Mouse (Mus musculus): ENCODE measurements around the gene Inpp4b. TPM values are rescaled to one million over a fixed set of nuclear protein-coding genes. Genes with fewer than 3 reads are reported as not detected.

Inpp4b gene
- polyA plus RNA-seq, 1 experiment: 0.02 TPM

GRCm38 (mm10) chr8:81854543-81854942 is 512.2 kb downstream of the Inpp4b start:
- H3K79me3 ChIP-seq (ENCODE audit: low read depth): no peaks in the 10 kb centered on the region
- no peaks in the 10 kb centered on the region for H3K79me2 ChIP-seq (ENCODE audit: control insufficient read depth, insufficient read depth)
- no peak for TF ChIP-seq MAX (IDR thresholded peaks at IDR 0.05)
- TF ChIP-seq USF1 (IDR thresholded peaks at IDR 0.05; ENCODE audit: low read depth): no peak
- TF ChIP-seq CTCF (IDR thresholded peaks at IDR 0.05; ENCODE audit: control insufficient read depth, insufficient read depth, insufficient read length): no peak
- TF ChIP-seq FOSL1 (IDR thresholded peaks at IDR 0.05; ENCODE audit: insufficient read depth, low read length, poor library complexity, severe bottlenecking): no peak
- no peak for TF ChIP-seq MYOD1 (IDR thresholded peaks at IDR 0.05; ENCODE audit: control insufficient read depth, insufficient read length, low read depth)
- TF ChIP-seq CEBPB (IDR thresholded peaks at IDR 0.05; ENCODE audit: low read depth): no peak
- TF ChIP-seq MYOG (IDR thresholded peaks at IDR 0.05; ENCODE audit: control insufficient read depth, extremely low read depth, insufficient read length): no peak
- no peak overlapping the region for H3ac ChIP-seq (ENCODE audit: control insufficient read depth, insufficient read length, low read depth)
- no peaks in the 10 kb centered on the region for H3K27me3 ChIP-seq (ENCODE audit: control insufficient read depth, insufficient read depth, insufficient read length)
- no peaks in the 10 kb centered on the region for H3K36me3 ChIP-seq (ENCODE audit: control insufficient read depth, insufficient read depth)
- H3K4me3 ChIP-seq (ENCODE audit: insufficient read depth, poor library complexity, severe bottlenecking): no peak overlapping the region

DNA sequence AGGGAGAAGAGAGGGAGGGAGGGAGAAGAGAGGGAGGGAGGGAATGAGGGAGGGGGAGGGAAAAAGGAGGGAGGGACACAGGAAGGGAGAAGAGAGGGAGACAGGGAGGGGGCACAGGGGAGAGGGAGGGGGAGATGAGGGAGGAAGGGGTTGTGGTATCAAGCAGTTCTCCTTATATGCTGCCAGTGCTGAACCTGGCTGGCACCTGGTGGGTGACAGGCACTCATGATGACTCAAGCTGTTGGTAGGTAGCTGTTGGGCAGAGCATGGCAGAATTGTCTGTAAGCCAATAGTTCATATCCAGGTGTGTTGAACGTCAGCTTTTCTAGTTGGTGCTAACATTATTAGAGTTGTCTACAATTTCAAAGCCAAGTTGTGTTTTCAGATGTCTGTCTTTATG is 512.7 kb downstream of the Inpp4b start:
- Histone ChIP-seq H3K36me3 (ENCODE audit: control insufficient read depth, insufficient read depth) (no peaks in the 10 kb centered on the region), H3K79me2 (ENCODE audit: control insufficient read depth, insufficient read depth) (no peaks in the 10 kb centered on the region), H3K79me3 (ENCODE audit: low read depth) (no peaks in the 10 kb centered on the region), H3ac (ENCODE audit: control insufficient read depth, insufficient read length, low read depth) (no peak overlapping the region), H3K27me3 (ENCODE audit: control insufficient read depth, insufficient read depth, insufficient read length) (no peaks in the 10 kb centered on the region), H3K4me3 (ENCODE audit: insufficient read depth, poor library complexity, severe bottlenecking) (no peak overlapping the region)
- TF ChIP-seq FOSL1 (IDR thresholded peaks at IDR 0.05; ENCODE audit: insufficient read depth, low read length, poor library complexity, severe bottlenecking): no peak
- no peak for TF ChIP-seq USF1 (IDR thresholded peaks at IDR 0.05; ENCODE audit: low read depth)
- TF ChIP-seq CEBPB (IDR thresholded peaks at IDR 0.05; ENCODE audit: low read depth): no peak
- TF ChIP-seq MYOD1 (IDR thresholded peaks at IDR 0.05; ENCODE audit: control insufficient read depth, insufficient read length, low read depth): no peak
- no peak for TF ChIP-seq MYOG (IDR thresholded peaks at IDR 0.05; ENCODE audit: control insufficient read depth, extremely low read depth, insufficient read length)
- no peak for TF ChIP-seq CTCF (IDR thresholded peaks at IDR 0.05; ENCODE audit: control insufficient read depth, insufficient read depth, insufficient read length)
- no peak for TF ChIP-seq MAX (IDR thresholded peaks at IDR 0.05)

- TF ChIP-seq FOSL1 (IDR thresholded peaks at IDR 0.05; ENCODE audit: insufficient read depth, low read length, poor library complexity, severe bottlenecking) (no peak), MYOG (IDR thresholded peaks at IDR 0.05; ENCODE audit: control insufficient read depth, extremely low read depth, insufficient read length) (no peak)
- H3K36me3 ChIP-seq (ENCODE audit: control insufficient read depth, insufficient read depth): no peaks in the 10 kb centered on the region
- H3K4me3 ChIP-seq (ENCODE audit: insufficient read depth, poor library complexity, severe bottlenecking): no peak overlapping the region
- H3K27me3 ChIP-seq (ENCODE audit: control insufficient read depth, insufficient read depth, insufficient read length): no peaks in the 10 kb centered on the region
- no peaks in the 10 kb centered on the region for H3K79me3 ChIP-seq (ENCODE audit: low read depth)
- no peaks in the 10 kb centered on the region for H3K79me2 ChIP-seq (ENCODE audit: control insufficient read depth, insufficient read depth)
- H3ac ChIP-seq (ENCODE audit: control insufficient read depth, insufficient read length, low read depth): no peak overlapping the region
Measured at GRCm38 (mm10) chr8:81856120-81856519, 513.8 kb downstream of the Inpp4b start.

DNA sequence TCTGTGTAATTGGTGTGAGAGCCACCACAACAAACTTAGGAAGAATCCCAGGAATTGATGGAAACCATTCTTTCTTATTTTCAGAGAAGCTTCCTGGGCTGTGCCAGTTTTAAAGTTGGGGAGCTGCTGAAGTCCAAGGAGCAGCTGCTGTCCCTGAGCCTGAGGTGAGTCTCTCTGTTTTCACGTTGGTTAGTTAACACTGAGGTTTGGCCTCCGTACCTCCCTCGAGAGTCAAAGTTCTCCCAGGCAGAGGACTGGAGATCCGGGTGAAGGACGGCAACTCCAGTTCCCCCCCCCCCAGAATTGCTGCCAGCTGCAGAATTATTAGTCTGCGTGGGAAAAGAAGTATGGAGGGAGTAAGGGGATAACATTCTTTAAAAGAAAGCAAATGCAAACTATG is 514.3 kb downstream of the Inpp4b start:
- Histone ChIP-seq H3K27me3 (ENCODE audit: control insufficient read depth, insufficient read depth, insufficient read length) (no peaks in the 10 kb centered on the region), H3ac (ENCODE audit: control insufficient read depth, insufficient read length, low read depth) (no peak overlapping the region), H3K79me2 (ENCODE audit: control insufficient read depth, insufficient read depth) (no peaks in the 10 kb centered on the region), H3K36me3 (ENCODE audit: control insufficient read depth, insufficient read depth) (no peaks in the 10 kb centered on the region), H3K4me3 (ENCODE audit: insufficient read depth, poor library complexity, severe bottlenecking) (no peak overlapping the region), H3K79me3 (ENCODE audit: low read depth) (no peaks in the 10 kb centered on the region)
- TF ChIP-seq CEBPB (IDR thresholded peaks at IDR 0.05; ENCODE audit: low read depth): no peak
- TF ChIP-seq MYOD1 (IDR thresholded peaks at IDR 0.05; ENCODE audit: control insufficient read depth, insufficient read length, low read depth): no peak
- no peak for TF ChIP-seq USF1 (IDR thresholded peaks at IDR 0.05; ENCODE audit: low read depth)

DNA sequence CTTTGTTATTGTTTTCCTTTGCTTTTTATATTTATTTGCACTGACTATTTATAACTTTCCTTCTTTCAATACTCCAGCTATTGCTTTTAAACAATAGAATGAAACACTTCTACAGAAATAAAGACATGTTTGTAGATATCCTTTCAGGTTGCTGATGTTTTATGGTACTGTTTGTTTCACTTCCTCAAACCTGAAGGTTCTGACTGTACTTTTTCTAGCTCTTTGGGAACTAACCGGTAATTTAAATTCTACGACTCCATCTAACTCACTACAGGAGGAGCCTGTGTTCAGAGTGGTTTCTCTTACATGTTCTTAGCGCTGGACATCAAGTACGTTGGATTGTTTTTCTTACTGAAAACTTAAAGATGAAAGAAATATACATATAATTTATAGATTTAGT is 516.0 kb downstream of the Inpp4b start:
- H3K4me3 ChIP-seq (ENCODE audit: insufficient read depth, poor library complexity, severe bottlenecking): no peak overlapping the region
- no peaks in the 10 kb centered on the region for H3K79me2 ChIP-seq (ENCODE audit: control insufficient read depth, insufficient read depth)
- no peaks in the 10 kb centered on the region for H3K36me3 ChIP-seq (ENCODE audit: control insufficient read depth, insufficient read depth)
- no peaks in the 10 kb centered on the region for H3K27me3 ChIP-seq (ENCODE audit: control insufficient read depth, insufficient read depth, insufficient read length)
- H3K79me3 ChIP-seq (ENCODE audit: low read depth): no peaks in the 10 kb centered on the region
- no peak for TF ChIP-seq USF1 (IDR thresholded peaks at IDR 0.05; ENCODE audit: low read depth)
- TF ChIP-seq MAX (IDR thresholded peaks at IDR 0.05): no peak
- no peak for TF ChIP-seq FOSL1 (IDR thresholded peaks at IDR 0.05; ENCODE audit: insufficient read depth, low read length, poor library complexity, severe bottlenecking)
- TF ChIP-seq MYOG (IDR thresholded peaks at IDR 0.05; ENCODE audit: control insufficient read depth, extremely low read depth, insufficient read length): no peak
- no peak for TF ChIP-seq CEBPB (IDR thresholded peaks at IDR 0.05; ENCODE audit: low read depth)
- TF ChIP-seq MYOD1 (IDR thresholded peaks at IDR 0.05; ENCODE audit: control insufficient read depth, insufficient read length, low read depth): no peak
- TF ChIP-seq CTCF (IDR thresholded peaks at IDR 0.05; ENCODE audit: control insufficient read depth, insufficient read depth, insufficient read length): no peak
- no peak overlapping the region for H3ac ChIP-seq (ENCODE audit: control insufficient read depth, insufficient read length, low read depth)

- TF ChIP-seq MAX (IDR thresholded peaks at IDR 0.05): no peak
- TF ChIP-seq FOSL1 (IDR thresholded peaks at IDR 0.05; ENCODE audit: insufficient read depth, low read length, poor library complexity, severe bottlenecking): no peak
- no peak for TF ChIP-seq MYOD1 (IDR thresholded peaks at IDR 0.05; ENCODE audit: control insufficient read depth, insufficient read length, low read depth)
- TF ChIP-seq CEBPB (IDR thresholded peaks at IDR 0.05; ENCODE audit: low read depth): no peak
- no peak for TF ChIP-seq MYOG (IDR thresholded peaks at IDR 0.05; ENCODE audit: control insufficient read depth, extremely low read depth, insufficient read length)
- TF ChIP-seq USF1 (IDR thresholded peaks at IDR 0.05; ENCODE audit: low read depth): no peak
- TF ChIP-seq CTCF (IDR thresholded peaks at IDR 0.05; ENCODE audit: control insufficient read depth, insufficient read depth, insufficient read length): no peak
Measured at GRCm38 (mm10) chr8:81859805-81860204, 517.4 kb downstream of the Inpp4b start.

More at GRCm38 (mm10) chr8:81859805-81860204, 517.4 kb downstream of the Inpp4b start:
- no peaks in the 10 kb centered on the region for H3K79me2 ChIP-seq (ENCODE audit: control insufficient read depth, insufficient read depth)
- no peak overlapping the region for H3ac ChIP-seq (ENCODE audit: control insufficient read depth, insufficient read length, low read depth)
- no peaks in the 10 kb centered on the region for H3K79me3 ChIP-seq (ENCODE audit: low read depth)
- H3K4me3 ChIP-seq (ENCODE audit: insufficient read depth, poor library complexity, severe bottlenecking): no peak overlapping the region
- H3K27me3 ChIP-seq (ENCODE audit: control insufficient read depth, insufficient read depth, insufficient read length): no peaks in the 10 kb centered on the region
- H3K36me3 ChIP-seq (ENCODE audit: control insufficient read depth, insufficient read depth): no peaks in the 10 kb centered on the region

All from C2C12 (cell line).